In genomic region chr1:127087616-127088015, GRCm38 (mm10) we compare ENCODE assay signal across 18 mouse cellular contexts.
A peak's percentile ranks its signal among the peaks of the same experiment; 100 is the strongest.
DNase-seq lines count a peak whose midpoint lies in the region; ATAC-seq lines count a peak whose summit lies in the region.
"Had no signal": no experiment of that assay in that cellular context is flagged by ENCODE, and none has a peak within 500 bp of the region (broad histone marks: within the 10 kb centered on the region; RNA-seq: fewer than 3 reads in every experiment).

No protein-coding gene starts in this region.

- no peak overlapping the region for H3K4me3 ChIP-seq in midbrain, embryonic 11.5 days (ENCODE audit: low read depth, low read length)
- H3K4me3 ChIP-seq in midbrain, embryonic 15.5 days = no peak overlapping the region

- no peaks in the 10 kb centered on the region for H3K36me3 ChIP-seq in midbrain, embryonic 11.5 days (ENCODE audit: control insufficient read depth, insufficient read depth, low read length)
- no peaks in the 10 kb centered on the region for H3K36me3 ChIP-seq in midbrain, embryonic 15.5 days (replicated peaks)
- H3K36me3 ChIP-seq: G1E had no signal

- intact Hi-C loops in heart, postnatal 25 days (cut with DNase I) = no loop called here

- H3K9ac ChIP-seq in midbrain, embryonic 11.5 days (ENCODE audit: low read length) = no peak overlapping the region
- H3K9ac ChIP-seq in midbrain, embryonic 15.5 days = no peak overlapping the region

- DNase-seq in heart, adult 11 months = peak; percentile 51
- DNase-seq in heart, postnatal 25 days (ENCODE audit: low spot score) = no peak
- DNase-seq in midbrain, embryonic 11.5 days (ENCODE audit: low spot score, missing footprints) = peak; percentile 53
- DNase-seq: adrenal gland, adult 2 months; adrenal gland, adult 8-10 months; adrenal gland, postnatal 10 days; adrenal gland, postnatal 14 days; adrenal gland, postnatal 25 days; adrenal gland, postnatal 36 days; B cell, adult 2 months; cerebellum, adult 11 months; cerebellum, adult 11-12 months; cerebellum, adult 18-20 months had no signal

- H3K4me1 ChIP-seq in midbrain, embryonic 11.5 days (ENCODE audit: control insufficient read depth, insufficient read depth, low read length) = no peaks in the 10 kb centered on the region
- no peaks in the 10 kb centered on the region for H3K4me1 ChIP-seq in midbrain, embryonic 15.5 days

- no peaks in the 10 kb centered on the region for H3K9me3 ChIP-seq in midbrain, embryonic 11.5 days (ENCODE audit: control insufficient read depth, low read length)
- H3K9me3 ChIP-seq in midbrain, embryonic 15.5 days = 0 out of 2 replicates have a peak, but pooled peaks cover 4% of the 10 kb centered on the region

- H3K27ac ChIP-seq in midbrain, embryonic 11.5 days (ENCODE audit: low read depth, low read length) = no peak overlapping the region
- H3K27ac ChIP-seq in midbrain, embryonic 15.5 days = no peak overlapping the region

- ATAC-seq in midbrain, embryonic 11.5 days (ENCODE audit: low FRiP score) = no peak
- no peak for ATAC-seq in midbrain, embryonic 15.5 days (replicated peaks)
- ATAC-seq: activated CD4-positive, CD25-positive, alpha-beta regulatory T cell, adult 4 months; CD4-positive, CD25-positive, alpha-beta regulatory T cell, adult 4 months; Patski had no signal

- H3K27me3 ChIP-seq in midbrain, embryonic 11.5 days (ENCODE audit: control insufficient read depth, insufficient read depth, low read length) = no peaks in the 10 kb centered on the region
- no peaks in the 10 kb centered on the region for H3K27me3 ChIP-seq in midbrain, embryonic 15.5 days (replicated peaks)
- H3K27me3 ChIP-seq: Patski had no signal

- H3K4me2 ChIP-seq in midbrain, embryonic 11.5 days = no peak overlapping the region
- no peak overlapping the region for H3K4me2 ChIP-seq in midbrain, embryonic 15.5 days
